Mouse (Mus musculus): ENCODE results near the gene Eloa. TPM values are rescaled to one million over a fixed set of nuclear protein-coding genes. Genes with fewer than 3 reads are reported as not detected.

The Eloa gene
- polyA plus RNA-seq (2017; shearing (Covaris generic)): 10 to 100 TPM; 47.2 to 77.0 (median 56.2) TPM

DNA sequence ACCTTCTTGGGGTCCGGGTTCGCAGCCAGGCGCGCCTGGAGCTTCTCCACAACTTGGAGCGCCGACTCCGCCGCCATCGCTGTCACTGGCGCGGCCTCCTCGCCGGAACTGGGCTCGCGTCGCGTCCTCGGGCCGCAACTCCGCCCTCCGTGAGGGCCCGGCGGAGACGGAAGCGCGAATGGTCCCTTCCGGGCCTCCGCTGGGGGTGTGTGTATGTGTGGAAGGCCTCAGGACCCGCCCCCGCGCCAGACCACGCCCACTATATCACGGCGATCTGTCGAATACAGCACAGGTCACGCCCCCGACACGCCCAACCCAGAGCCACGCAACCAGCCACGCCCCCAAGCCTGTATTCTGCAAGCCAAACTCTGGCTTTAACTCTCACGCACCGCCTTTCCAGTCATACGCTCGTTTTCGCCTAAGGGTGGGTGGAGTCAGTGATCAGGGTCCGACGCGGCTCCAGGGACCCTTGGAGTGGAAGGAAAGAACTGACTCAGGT is at the start of gene Eloa:
Eloa (minus strand) TSS at position 215 of the 499 bp plus-strand sequence.
- peak; percentile 99 for ATAC-seq

GRCm38 (mm10) chr4:136071178-136071714 is 49.7 kb upstream of the Eloa start:
- peak; percentile 83 for ATAC-seq

DNA sequence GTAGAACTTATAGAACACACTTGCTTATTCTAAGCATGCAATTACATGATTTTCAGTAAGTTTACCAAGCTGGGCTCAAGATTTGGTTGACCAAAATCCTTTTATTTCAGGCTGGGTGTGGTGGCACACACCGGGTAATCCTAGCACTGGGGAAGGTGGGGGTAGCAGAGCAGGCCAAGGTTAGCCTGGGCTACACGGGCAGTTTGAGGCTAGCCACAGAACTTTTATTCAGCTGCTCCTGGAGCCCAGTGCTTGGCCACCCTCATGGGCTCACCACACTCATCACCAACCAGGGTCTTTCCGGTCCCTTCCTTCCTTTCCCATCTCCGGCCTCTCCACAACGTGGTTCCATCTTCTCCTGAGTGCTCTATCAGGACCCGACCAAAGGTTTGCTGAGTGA is 49.0 kb upstream of the Eloa start:
- no peak for ATAC-seq

DNA sequence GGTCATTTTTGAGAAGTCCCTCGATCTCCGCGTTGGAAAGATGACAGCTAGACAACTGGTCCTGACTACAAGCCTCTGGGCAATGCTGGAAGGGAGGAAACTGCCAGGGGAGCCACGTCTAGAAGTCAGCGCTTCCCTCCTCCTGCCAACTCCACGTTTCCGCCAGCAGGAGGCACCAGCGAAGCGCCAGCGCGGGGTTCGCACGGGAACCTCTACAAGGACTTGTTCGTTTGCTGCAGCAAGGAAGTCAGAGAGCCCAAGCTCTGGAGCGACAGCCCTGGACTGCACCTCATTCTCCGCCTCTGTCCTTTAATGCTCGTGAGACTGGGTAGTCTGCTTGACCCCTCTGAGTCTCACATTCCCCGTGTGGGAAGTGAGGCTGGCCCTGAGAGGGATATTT is 48.4 kb upstream of the Eloa start:
- ATAC-seq: peak; percentile 81

- ATAC-seq: no peak
These were observed 47.8 kb upstream of the Eloa start for GRCm38 (mm10) chr4:136069313-136069712.

GRCm38 (mm10) chr4:136063143-136063542 is 41.6 kb upstream of the Eloa start:
- ATAC-seq: no peak

GRCm38 (mm10) chr4:136059800-136060488 is 38.4 kb upstream of the Eloa start:
- peak; percentile 82 for ATAC-seq

DNA sequence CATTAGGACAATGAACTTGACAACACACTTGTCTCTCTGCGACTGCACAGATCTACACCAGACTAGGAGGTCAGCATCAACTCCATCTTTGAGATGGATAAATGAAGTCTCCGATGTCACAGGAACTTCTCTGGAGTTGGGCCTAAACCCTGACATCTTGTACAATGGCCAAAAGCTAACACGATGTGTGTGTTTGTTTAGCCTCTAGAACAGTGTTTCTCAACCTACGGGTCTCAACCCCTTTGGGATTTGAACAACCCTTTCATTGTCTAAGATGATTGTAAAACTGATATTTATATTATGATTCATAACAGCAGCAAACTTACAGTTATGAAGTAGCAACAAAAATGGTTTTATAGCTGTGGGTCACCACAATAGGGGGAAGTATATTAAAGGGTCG is 36.4 kb upstream of the Eloa start:
- ATAC-seq: no peak

- no peak for ATAC-seq
These were observed 34.5 kb upstream of the Eloa start for GRCm38 (mm10) chr4:136056030-136056429.

DNA sequence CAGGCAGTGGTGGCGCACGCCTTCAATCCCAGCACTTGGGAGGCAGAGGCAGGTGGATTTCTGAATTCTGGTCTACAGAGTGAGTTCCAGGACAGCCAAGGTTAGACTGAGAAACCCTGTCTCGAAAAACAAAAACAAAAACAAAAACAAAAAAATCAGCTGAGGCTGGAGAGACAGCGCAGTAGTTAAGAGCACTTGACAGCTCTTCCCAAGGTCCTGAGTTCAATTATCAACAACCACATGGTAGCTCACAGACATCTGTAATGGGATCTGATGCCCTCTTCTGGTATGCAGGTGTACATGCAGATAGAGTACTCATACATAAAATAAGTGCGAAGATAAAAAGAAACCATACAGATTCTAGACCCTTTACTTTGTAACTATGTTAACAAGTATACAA is 32.3 kb upstream of the Eloa start:
- no peak for ATAC-seq

GRCm38 (mm10) chr4:136053247-136053596 is 31.7 kb upstream of the Eloa start, which contains the start of gene Rpl11:
Rpl11 (minus strand) TSS chr4:136053428.
- ATAC-seq: peak; percentile 99

DNA sequence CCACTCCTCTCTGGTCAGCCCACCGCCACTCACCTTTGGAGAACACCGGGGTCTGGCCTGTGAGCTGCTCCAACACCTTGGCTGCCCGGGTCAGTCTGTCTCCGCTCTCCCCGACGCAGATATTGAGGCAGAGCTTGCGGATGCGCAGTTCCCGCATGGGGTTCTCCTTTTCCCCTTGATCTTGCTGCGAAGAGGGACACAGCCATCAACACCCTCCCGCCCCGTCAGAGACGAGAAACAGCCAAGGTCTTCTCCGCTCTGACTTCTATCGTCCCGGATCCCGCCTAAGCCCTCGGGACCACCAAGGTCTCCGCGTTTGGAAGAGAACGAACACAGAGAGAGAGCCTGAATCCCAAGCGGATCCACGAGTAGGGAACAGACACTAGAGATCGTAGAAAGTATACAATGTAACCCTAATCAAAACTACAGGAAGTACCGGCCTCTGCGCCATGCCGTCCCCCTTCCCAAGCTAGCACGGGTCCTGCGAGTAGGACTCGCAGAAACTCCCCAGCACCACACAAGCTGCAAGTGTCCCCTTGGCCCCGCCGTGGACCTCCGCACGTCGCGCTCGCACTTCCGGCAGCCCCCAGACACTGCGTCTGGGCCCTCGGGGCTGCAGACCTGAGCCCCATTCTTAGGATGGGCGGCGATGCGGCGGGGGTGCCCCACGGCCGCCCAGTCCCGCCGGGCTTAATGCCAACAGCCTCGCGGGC is 31.1 kb upstream of the Eloa start:
- peak; percentile 58 for ATAC-seq

- no peak for ATAC-seq
These were observed 30.5 kb upstream of the Eloa start for GRCm38 (mm10) chr4:136052060-136052459.

- no peak for ATAC-seq
These were observed 28.7 kb upstream of the Eloa start for GRCm38 (mm10) chr4:136050226-136050625.

GRCm38 (mm10) chr4:136048291-136049032 is 26.9 kb upstream of the Eloa start:
- no peak for ATAC-seq

DNA sequence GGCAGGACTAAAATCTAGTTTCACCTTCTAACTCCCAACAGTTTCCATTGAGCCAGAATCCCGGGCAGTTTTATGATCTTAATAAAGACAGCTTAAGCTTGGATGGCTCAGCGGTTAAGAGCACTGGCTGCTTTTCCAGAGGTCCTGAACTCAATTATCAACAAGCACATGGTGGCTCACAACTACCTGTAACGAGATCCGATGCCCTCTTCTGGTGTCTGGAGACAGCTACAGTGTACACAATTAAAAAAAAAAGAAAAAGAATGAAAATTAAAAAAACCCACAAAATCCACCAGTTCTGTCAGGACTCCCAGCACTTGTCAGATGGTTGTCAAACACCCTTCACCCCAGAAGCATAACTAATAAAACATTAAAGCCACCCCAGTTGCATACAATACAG is 26.1 kb upstream of the Eloa start:
- no peak for ATAC-seq

DNA sequence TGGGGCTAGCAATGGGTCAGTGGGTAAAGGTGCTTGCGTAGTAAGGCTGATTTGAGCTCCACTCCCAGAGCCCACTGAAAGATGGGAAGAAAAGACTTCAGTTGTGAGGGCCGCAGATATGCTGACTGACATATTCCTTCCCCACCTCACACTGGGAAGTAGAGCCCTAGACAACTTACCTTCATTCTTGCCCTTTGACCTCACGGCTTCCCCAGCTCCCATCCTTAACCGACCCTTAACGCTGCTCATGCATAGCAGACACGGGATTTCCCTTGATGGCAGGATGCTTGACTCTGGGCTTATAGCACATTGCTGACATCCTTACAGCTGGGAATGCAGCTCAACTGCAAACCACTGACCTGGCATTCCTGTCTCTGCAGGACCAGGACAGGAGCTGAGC is 25.3 kb upstream of the Eloa start:
- ATAC-seq: no peak

GRCm38 (mm10) chr4:136045091-136045490 is 23.5 kb upstream of the Eloa start:
- ATAC-seq: no peak

- ATAC-seq: no peak
These were observed 22.3 kb upstream of the Eloa start for GRCm38 (mm10) chr4:136043784-136044400.

- no peak for ATAC-seq
These were observed 13.5 kb upstream of the Eloa start for GRCm38 (mm10) chr4:136035078-136035477.

DNA sequence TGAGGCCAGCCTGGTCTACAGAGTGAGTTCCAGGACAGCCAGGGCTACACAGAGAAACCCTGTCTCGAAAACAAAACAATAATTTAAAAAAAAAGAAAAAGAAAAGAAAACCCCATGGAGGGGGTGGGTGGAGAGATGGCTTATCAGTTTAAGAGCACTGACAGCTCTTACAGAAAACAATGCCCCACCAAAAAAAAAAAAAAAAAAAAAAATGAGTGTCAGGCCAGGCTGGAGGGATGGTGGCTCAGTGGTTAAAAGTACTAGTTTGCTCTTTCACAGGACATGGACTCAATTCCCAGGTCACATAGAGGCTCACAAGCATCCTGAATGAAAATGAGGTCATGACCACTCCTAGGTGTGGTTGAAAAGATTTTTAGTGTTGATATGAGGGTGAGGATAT is 11.7 kb upstream of the Eloa start:
- peak; percentile 12 for ATAC-seq
